Mouse (Mus musculus): ENCODE measurements around the gene Nol3. TPM values are rescaled to one million over a fixed set of nuclear protein-coding genes. Genes with fewer than 3 reads are reported as not detected.

Nol3 gene
- total RNA-seq, 2 experiments from 2014 or later: 1.1 to 1.5 TPM

Small RNAs within 50 kb of the gene (microRNA-seq; reads per million reads assigned to microRNA genes)
- gene Gm27320: not detected
- 2,366 reads per million, percentile 84 among the genes with 10 or more reads in this experiment for gene Mir328

Other genes starting within 250 kb of the Nol3 start
- not detected for gene Ces3a, start 227.5 kb upstream of the Nol3 start, total RNA-seq (2021)
- gene Ces3b, start 192.4 kb upstream of the Nol3 start, total RNA-seq (2021): not detected
- gene Ces4a, start 144.3 kb upstream of the Nol3 start, total RNA-seq (2021): not detected
- gene Cbfb, start 105.5 kb upstream of the Nol3 start, total RNA-seq (2021): 10 to 100 TPM; 39.0 to 47.0 TPM
- 10 to 100 TPM; 30.9 to 33.0 TPM for gene D230025D16Rik, start 51.0 kb upstream of the Nol3 start, total RNA-seq (2021)
- 1 to 10 TPM; 4.2 to 4.7 TPM for gene B3gnt9, start 21.0 kb upstream of the Nol3 start, total RNA-seq (2021)
- 10 to 100 TPM in 1 of 2 experiments, 1 to 10 TPM in 1; 9.2 to 11.1 TPM for gene Tradd, start 11.5 kb upstream of the Nol3 start, total RNA-seq (2021)
- gene Fbxl8, start 11.5 kb upstream of the Nol3 start, total RNA-seq (2021): under 1 TPM; 0.60 to 0.84 TPM
- gene Hsf4, start 6.3 kb upstream of the Nol3 start, total RNA-seq (2021): under 1 TPM; 0.28 to 0.50 TPM
- gene 4931428F04Rik, start 13.7 kb downstream of the Nol3 start, total RNA-seq (2021): 100 to 1,000 TPM; 183 TPM
- 1 to 10 TPM; 6.0 to 7.2 TPM for gene Exoc3l, start 20.0 kb downstream of the Nol3 start, total RNA-seq (2021)
- 10 to 100 TPM; 33.7 to 33.8 TPM for gene E2f4, start 21.5 kb downstream of the Nol3 start, total RNA-seq (2021)
- gene Elmo3, start 29.5 kb downstream of the Nol3 start, total RNA-seq (2021): 1 to 10 TPM in 1 of 2 experiments, under 1 TPM in 1; 0.85 to 1.1 TPM
- 1 to 10 TPM; 4.0 to 5.0 TPM for gene Lrrc29, start 50.1 kb downstream of the Nol3 start, total RNA-seq (2021)
- gene Tmem208, start 50.2 kb downstream of the Nol3 start, total RNA-seq (2021): 10 to 100 TPM; 53.7 to 58.3 TPM
- 1 to 10 TPM; 2.8 to 3.6 TPM for gene Fhod1, start 71.8 kb downstream of the Nol3 start, total RNA-seq (2021)
- gene Slc9a5, start 72.7 kb downstream of the Nol3 start, total RNA-seq (2021): 10 to 100 TPM; 32.6 to 37.0 TPM
- gene Plekhg4, start 97.1 kb downstream of the Nol3 start, total RNA-seq (2021): 1 to 10 TPM; 5.4 to 8.3 TPM
- gene Kctd19, start 137.4 kb downstream of the Nol3 start, total RNA-seq (2021): not detected
- under 1 TPM; 0.40 to 0.64 TPM for gene Lrrc36, start 137.4 kb downstream of the Nol3 start, total RNA-seq (2021)
- gene Tppp3, start 195.4 kb downstream of the Nol3 start, total RNA-seq (2021): 10 to 100 TPM; 67.5 to 67.6 TPM
- gene Zdhhc1, start 220.8 kb downstream of the Nol3 start, total RNA-seq (2021): 10 to 100 TPM; 16.6 to 21.3 TPM
- gene Hsd11b2, start 242.6 kb downstream of the Nol3 start, total RNA-seq (2021): not detected

Measured in left cerebral cortex, postnatal 4 days (tissue).